Mouse (Mus musculus) inflammation-experienced regulatory T-cells, adult 6 months (primary cell): Measurements from ENCODE around the gene Ctso. TPM values are rescaled to one million over a fixed set of nuclear protein-coding genes. Genes with fewer than 3 reads are reported as not detected.

Experiments used
- ATAC-seq: one replicate; pipeline ENCODE4 v1.8.0; 2017
- polyA plus RNA-seq, 3 experiments: library from polyadenylated mRNA; unstranded; fragments of 100-300 nt; shearing (Covaris generic); gene quantifications; one replicate each; pipeline ENCODE4 v1.2.1; 2017

Ctso gene
- polyA plus RNA-seq, 3 experiments from 2014 or later = 41.4 to 67.8 (median 54.9) TPM

GRCm38 (mm10) chr3:81957484-81957883, 25.1 kb downstream of the Ctso start:
- ATAC-seq = no peak

- ATAC-seq = no peak
Measured at GRCm38 (mm10) chr3:81961336-81961735, 28.9 kb downstream of the Ctso start.

- ATAC-seq = no peak
Measured at GRCm38 (mm10) chr3:81963768-81964167, 31.4 kb downstream of the Ctso start.

GRCm38 (mm10) chr3:81964596-81964995, 32.2 kb downstream of the Ctso start:
- no peak for ATAC-seq

- no peak for ATAC-seq
Measured at GRCm38 (mm10) chr3:81975607-81976006, 43.2 kb downstream of the Ctso start.

GRCm38 (mm10) chr3:81976102-81976501, 43.7 kb downstream of the Ctso start, which contains the start of gene Tdo2:
TSS of gene Tdo2 (minus strand) at chr3:81976202.
- no peak for ATAC-seq

- no peak for ATAC-seq
Measured at GRCm38 (mm10) chr3:81981576-81981975, 49.2 kb downstream of the Ctso start.

- ATAC-seq = no peak
Measured at GRCm38 (mm10) chr3:81981990-81982389, 49.6 kb downstream of the Ctso start, which contains the start of gene Asic5. TSS of gene Asic5 (plus strand) at chr3:81982290.

- ATAC-seq = no peak
Measured at GRCm38 (mm10) chr3:81983120-81983895, 50.9 kb downstream of the Ctso start.

- ATAC-seq = no peak
Measured at GRCm38 (mm10) chr3:81985100-81985499, 52.7 kb downstream of the Ctso start.

GRCm38 (mm10) chr3:81986103-81986502, 53.7 kb downstream of the Ctso start:
- ATAC-seq = no peak

- ATAC-seq = no peak
Measured at GRCm38 (mm10) chr3:81987628-81988027, 55.2 kb downstream of the Ctso start.

GRCm38 (mm10) chr3:81989692-81990141, 57.3 kb downstream of the Ctso start:
- ATAC-seq = no peak

GRCm38 (mm10) chr3:81990531-81990930, 58.1 kb downstream of the Ctso start:
- no peak for ATAC-seq

- no peak for ATAC-seq
Measured at GRCm38 (mm10) chr3:81995371-81995770, 63.0 kb downstream of the Ctso start.

- ATAC-seq = peak; percentile 63
Measured at GRCm38 (mm10) chr3:81995988-81996387, 63.6 kb downstream of the Ctso start.

Other genes starting within 250 kb of the Ctso start
- 1 to 10 TPM in 1 of 3 experiments, under 1 TPM in 2; 0.43 to 1.4 (median 0.69) TPM for gene Tdo2, start 43.6 kb downstream of the Ctso start, polyA plus RNA-seq
- not detected for gene Asic5, start 49.7 kb downstream of the Ctso start, polyA plus RNA-seq
- 1 to 10 TPM; 2.9 to 6.3 (median 4.3) TPM for gene Gucy1b1, start 142.1 kb downstream of the Ctso start, polyA plus RNA-seq
- 10 to 100 TPM in 2 of 3 experiments, 1 to 10 TPM in 1; 1.7 to 12.3 (median 10.1) TPM for gene Gucy1a1, start 213.2 kb downstream of the Ctso start, polyA plus RNA-seq